Mouse (Mus musculus): ENCODE measurements around the gene Arhgap23.

GRCm38 (mm10) chr11:97438868-97439267 is 23.5 kb downstream of the Arhgap23 start:
- TF ChIP-seq EP300 (IDR thresholded peaks at IDR 0.05; ENCODE audit: low read depth) (no peak), CTCF (IDR thresholded peaks at IDR 0.05; ENCODE audit: low read depth) (no peak)
